Mouse (Mus musculus) erythroblast, embryonic 14.5 days (primary cell): Measurements from ENCODE around the gene Olfr860.

Experiments
- GATA1 ChIP-seq: IDR thresholded peaks from 2 replicates; pipeline ENCODE4 v1.6.1; 2012; ENCODE audit warnings: low read length, inconsistent platforms, mixed read lengths
- TAL1 ChIP-seq: IDR thresholded peaks from 3 replicates; pipeline ENCODE4 v1.6.1; 2012; ENCODE audit warnings: low read length, inconsistent platforms, mixed read lengths

DNA sequence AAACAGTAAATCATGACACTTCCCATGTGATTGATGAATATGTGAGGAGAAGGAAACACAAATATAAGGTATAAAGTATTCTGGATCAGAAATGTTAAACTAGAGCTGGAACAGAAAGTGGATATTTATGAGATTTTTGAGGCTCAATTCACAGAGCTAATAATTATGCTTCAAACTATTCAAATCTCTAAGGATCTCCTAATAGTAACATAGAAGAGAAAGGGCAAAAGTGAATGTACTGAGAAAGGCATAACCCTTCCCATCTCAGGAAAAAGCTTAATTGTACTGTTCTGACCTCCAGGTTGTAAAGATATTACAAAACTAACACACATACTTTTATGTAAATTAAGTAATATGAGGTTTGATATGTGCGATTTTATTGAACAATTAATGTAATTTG, at the start of gene Olfr860:
- no peak for TF ChIP-seq GATA1
- no peak for TF ChIP-seq TAL1
